Mouse (Mus musculus): ENCODE results near the gene Ndufa5. TPM values are rescaled to one million over a fixed set of nuclear protein-coding genes. Genes with fewer than 3 reads are reported as not detected.

The Ndufa5 gene
- polyA plus RNA-seq, 1 experiment from 2014 or later: 625 TPM

DNA sequence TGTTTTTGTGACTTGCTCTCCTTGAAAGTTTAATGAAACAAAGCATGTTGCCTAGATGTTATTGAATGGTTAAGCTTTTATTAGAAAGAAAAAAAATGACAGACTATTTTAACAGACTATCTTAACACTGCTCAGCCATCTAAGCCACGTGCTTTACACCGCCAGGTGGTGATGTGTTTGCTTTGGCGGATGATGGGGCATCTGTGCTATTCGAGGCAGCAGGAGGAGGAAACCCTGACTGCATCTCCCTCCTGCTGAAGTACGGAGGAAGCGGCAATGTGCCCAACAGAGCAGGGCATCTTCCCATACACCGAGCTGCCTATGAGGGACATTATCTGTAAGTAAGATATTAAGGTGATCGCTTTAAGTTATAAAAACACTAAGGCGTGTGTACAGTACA lies 36.3 kb upstream of the Ndufa5 start:
- 60% methylated on average over 9 of the region's 9 CpGs for WGBS (ENCODE audit: insufficient replicate concordance)
- H3K9me3 ChIP-seq (replicated peaks; ENCODE audit: control insufficient read depth, low read length): no peaks in the 10 kb centered on the region

DNA sequence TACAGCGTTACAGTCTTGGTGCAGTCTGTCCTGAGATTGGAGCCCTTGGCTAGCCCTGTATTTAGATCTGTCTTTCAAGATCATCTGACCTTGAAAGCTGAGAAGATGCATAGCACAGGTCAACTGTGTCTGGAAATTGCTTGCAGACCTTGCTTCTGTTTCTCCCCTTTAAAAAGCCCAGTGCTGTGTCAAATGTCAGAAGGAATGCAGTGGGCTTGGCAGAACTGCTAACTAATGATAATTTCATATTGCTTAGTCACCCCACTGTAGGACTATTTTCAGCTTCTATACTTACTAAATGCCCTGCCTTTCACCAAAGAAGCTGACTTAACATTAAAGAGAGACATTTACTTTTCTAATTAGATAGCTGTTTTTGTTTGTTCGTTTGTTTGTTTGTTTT lies 27.7 kb upstream of the Ndufa5 start:
- no peak for ATAC-seq (replicated peaks; ENCODE audit: insufficient number of reproducible peaks, low FRiP score, low TSS enrichment)
- peaks cover 13% of the 10 kb centered on the region for H3K4me1 ChIP-seq (ENCODE audit: control insufficient read depth, insufficient read depth, low read length)
- H3K36me3 ChIP-seq (ENCODE audit: control insufficient read depth, insufficient read depth, low read length): no peaks in the 10 kb centered on the region
- no peaks in the 10 kb centered on the region for H3K9me3 ChIP-seq (replicated peaks; ENCODE audit: control insufficient read depth, low read length)
- no peak overlapping the region for H3K4me3 ChIP-seq (ENCODE audit: low read depth, low read length)
- no peak overlapping the region for H3K27ac ChIP-seq (ENCODE audit: low read depth, low read length)
- H3K9ac ChIP-seq (ENCODE audit: low read depth, low read length): no peak overlapping the region
- H3K27me3 ChIP-seq (ENCODE audit: control insufficient read depth, insufficient read depth, low read length): no peaks in the 10 kb centered on the region
- WGBS (ENCODE audit: insufficient replicate concordance): 62% methylated on average over 2 of the region's 2 CpGs
- H3K4me2 ChIP-seq: no peak overlapping the region

More for the DNA sequence above, 36.3 kb upstream of the Ndufa5 start:
- no peak for ATAC-seq (replicated peaks; ENCODE audit: insufficient number of reproducible peaks, low FRiP score, low TSS enrichment)
- no peak overlapping the region for H3K4me2 ChIP-seq
- no peaks in the 10 kb centered on the region for H3K36me3 ChIP-seq (ENCODE audit: control insufficient read depth, insufficient read depth, low read length)
- no peak overlapping the region for H3K9ac ChIP-seq (ENCODE audit: low read depth, low read length)
- no peak overlapping the region for H3K4me3 ChIP-seq (ENCODE audit: low read depth, low read length)
- no peaks in the 10 kb centered on the region for H3K4me1 ChIP-seq (ENCODE audit: control insufficient read depth, insufficient read depth, low read length)
- H3K27me3 ChIP-seq (ENCODE audit: control insufficient read depth, insufficient read depth, low read length): no peaks in the 10 kb centered on the region
- H3K27ac ChIP-seq (ENCODE audit: low read depth, low read length): no peak overlapping the region

DNA sequence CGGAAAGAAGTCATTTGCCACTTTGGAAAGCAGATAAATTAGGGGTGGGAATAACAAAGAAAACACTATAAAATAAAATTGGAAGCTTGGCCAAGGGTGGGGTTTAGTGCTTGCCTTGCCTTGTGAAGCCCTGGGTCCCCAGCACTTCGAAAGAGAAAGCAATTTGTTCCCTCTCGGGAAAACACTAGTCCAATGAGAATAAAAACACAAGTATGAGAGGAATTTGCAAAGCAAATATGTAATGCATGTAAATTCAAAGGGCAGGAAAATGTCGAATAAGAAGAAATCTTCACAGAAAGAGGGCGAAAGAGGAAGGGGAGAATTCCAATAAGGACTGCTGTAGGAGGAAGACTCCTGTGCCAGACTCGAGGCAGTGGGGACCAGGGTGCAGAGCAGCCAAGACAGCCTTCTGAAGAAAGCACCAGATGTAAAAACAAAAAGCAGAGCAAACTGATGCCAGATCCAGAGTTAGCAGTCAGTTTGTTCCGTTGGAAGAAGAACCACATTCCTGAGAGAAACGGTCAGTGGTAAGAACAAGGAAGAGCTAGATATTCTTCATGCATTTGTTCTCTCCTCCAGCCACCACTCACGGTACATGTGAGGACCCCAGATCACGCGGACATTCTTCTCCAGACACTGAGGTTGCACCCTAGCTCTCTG lies 26.7 kb upstream of the Ndufa5 start:
- Histone ChIP-seq H3K9ac (ENCODE audit: low read depth, low read length) (no peak overlapping the region), H3K27ac (ENCODE audit: low read depth, low read length) (peak overlapping the region; percentile 16; the same call in 1 of the 2 replicates), H3K9me3 (replicated peaks; ENCODE audit: control insufficient read depth, low read length) (no peaks in the 10 kb centered on the region), H3K27me3 (ENCODE audit: control insufficient read depth, insufficient read depth, low read length) (no peaks in the 10 kb centered on the region), H3K4me3 (ENCODE audit: low read depth, low read length) (no peak overlapping the region), H3K36me3 (ENCODE audit: control insufficient read depth, insufficient read depth, low read length) (no peaks in the 10 kb centered on the region), H3K4me1 (ENCODE audit: control insufficient read depth, insufficient read depth, low read length) (peaks cover 13% of the 10 kb centered on the region), H3K4me2 (no peak overlapping the region)
- WGBS (ENCODE audit: insufficient replicate concordance): 68% methylated on average over 11 of the region's 11 CpGs
- ATAC-seq (replicated peaks; ENCODE audit: insufficient number of reproducible peaks, low FRiP score, low TSS enrichment): no peak

DNA sequence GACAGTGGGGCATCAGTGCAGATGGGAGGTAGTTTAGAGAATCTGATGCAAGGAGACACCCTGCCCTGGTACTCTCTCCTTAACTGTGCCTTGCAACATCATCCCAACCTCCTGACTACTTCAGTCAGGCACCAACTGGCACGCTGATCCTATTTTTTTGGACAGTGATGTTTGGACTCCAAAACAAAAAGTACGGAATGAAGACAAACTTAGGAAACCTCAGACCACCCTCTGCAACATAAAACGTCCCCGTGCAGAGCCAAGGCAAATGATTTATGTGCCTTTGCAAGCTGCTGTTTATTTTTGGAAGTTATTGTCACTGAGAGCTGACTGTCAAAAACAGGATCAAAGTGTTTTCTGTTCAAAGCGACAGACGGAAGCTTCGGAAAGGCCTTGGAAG lies 24.2 kb upstream of the Ndufa5 start:
- Histone ChIP-seq H3K27ac (ENCODE audit: low read depth, low read length) (no peak overlapping the region), H3K9me3 (replicated peaks; ENCODE audit: control insufficient read depth, low read length) (no peaks in the 10 kb centered on the region), H3K4me1 (ENCODE audit: control insufficient read depth, insufficient read depth, low read length) (peaks cover 13% of the 10 kb centered on the region), H3K27me3 (ENCODE audit: control insufficient read depth, insufficient read depth, low read length) (no peaks in the 10 kb centered on the region), H3K4me3 (ENCODE audit: low read depth, low read length) (no peak overlapping the region), H3K9ac (ENCODE audit: low read depth, low read length) (no peak overlapping the region), H3K4me2 (no peak overlapping the region), H3K36me3 (ENCODE audit: control insufficient read depth, insufficient read depth, low read length) (no peaks in the 10 kb centered on the region)
- WGBS (ENCODE audit: insufficient replicate concordance): 41% methylated on average over 7 of the region's 7 CpGs
- no peak for ATAC-seq (replicated peaks; ENCODE audit: insufficient number of reproducible peaks, low FRiP score, low TSS enrichment)

DNA sequence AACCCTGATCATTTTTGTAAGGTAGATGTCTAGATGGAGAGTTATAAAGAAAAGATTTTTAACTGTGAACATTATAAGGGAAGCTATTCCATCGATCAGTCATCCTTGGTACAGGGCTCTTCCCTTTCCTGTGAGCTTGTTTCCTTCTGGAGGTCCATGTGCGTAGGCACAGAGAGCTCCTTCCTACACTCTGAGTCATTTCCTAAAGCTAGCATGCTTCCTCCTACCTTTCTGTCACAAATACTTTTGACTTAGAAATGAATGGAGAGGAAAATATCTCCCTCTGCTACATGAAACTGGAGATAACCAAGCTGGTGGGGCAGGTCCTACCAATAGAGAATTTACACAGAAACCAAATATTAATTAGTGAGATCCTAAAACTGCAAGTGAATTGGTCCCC lies 22.0 kb upstream of the Ndufa5 start:
- 72% methylated on average over 2 of the region's 2 CpGs for WGBS (ENCODE audit: insufficient replicate concordance)
- Histone ChIP-seq H3K9me3 (replicated peaks; ENCODE audit: control insufficient read depth, low read length) (no peaks in the 10 kb centered on the region), H3K4me2 (no peak overlapping the region), H3K4me3 (ENCODE audit: low read depth, low read length) (no peak overlapping the region), H3K27ac (ENCODE audit: low read depth, low read length) (no peak overlapping the region), H3K4me1 (ENCODE audit: control insufficient read depth, insufficient read depth, low read length) (peaks cover 16% of the 10 kb centered on the region), H3K27me3 (ENCODE audit: control insufficient read depth, insufficient read depth, low read length) (no peaks in the 10 kb centered on the region), H3K36me3 (ENCODE audit: control insufficient read depth, insufficient read depth, low read length) (no peaks in the 10 kb centered on the region), H3K9ac (ENCODE audit: low read depth, low read length) (no peak overlapping the region)
- no peak for ATAC-seq (replicated peaks; ENCODE audit: insufficient number of reproducible peaks, low FRiP score, low TSS enrichment)

DNA sequence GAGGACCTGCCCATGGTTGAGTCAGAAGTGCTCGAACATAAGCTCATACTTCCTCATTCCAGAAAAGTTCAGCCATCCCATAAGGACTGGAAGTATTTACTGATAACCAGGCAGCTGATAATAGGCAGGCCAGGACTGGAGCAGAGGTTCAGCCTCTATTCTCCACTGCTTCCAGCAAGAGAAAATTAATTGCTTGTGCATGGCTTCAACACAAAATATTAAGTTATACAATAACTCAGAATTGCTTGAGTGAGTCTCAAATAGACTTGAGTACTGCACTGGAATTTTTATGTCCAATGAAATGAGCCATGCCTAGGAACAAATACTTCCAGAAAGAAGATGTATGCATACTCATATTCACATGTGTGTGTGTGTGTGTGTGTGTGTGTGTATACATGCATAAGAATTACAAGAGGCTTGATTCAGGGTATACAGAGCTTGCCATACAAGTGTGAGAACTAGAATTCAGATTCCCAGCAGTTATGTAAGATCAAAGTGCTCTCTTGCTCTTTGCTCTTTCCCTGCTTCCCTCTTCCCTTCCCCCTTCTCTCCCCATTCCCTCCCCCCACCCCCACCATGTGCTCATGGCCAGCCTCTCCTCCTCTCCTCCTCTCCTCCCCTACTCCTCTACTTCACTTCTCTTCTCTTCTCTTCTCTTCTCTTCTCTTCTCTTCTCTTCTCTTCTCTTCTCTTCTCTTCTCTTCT lies 19.1 kb upstream of the Ndufa5 start:
- H3K36me3 ChIP-seq (ENCODE audit: control insufficient read depth, insufficient read depth, low read length): no peaks in the 10 kb centered on the region
- no peak overlapping the region for H3K4me3 ChIP-seq (ENCODE audit: low read depth, low read length)
- H3K4me1 ChIP-seq (ENCODE audit: control insufficient read depth, insufficient read depth, low read length): peaks cover 17% of the 10 kb centered on the region
- WGBS (ENCODE audit: insufficient replicate concordance): 10% methylated on average over 1 of the region's 1 CpGs
- no peak overlapping the region for H3K27ac ChIP-seq (ENCODE audit: low read depth, low read length)
- no peaks in the 10 kb centered on the region for H3K27me3 ChIP-seq (ENCODE audit: control insufficient read depth, insufficient read depth, low read length)
- peak; percentile 76 for ATAC-seq (replicated peaks; ENCODE audit: insufficient number of reproducible peaks, low FRiP score, low TSS enrichment)
- no peak overlapping the region for H3K9ac ChIP-seq (ENCODE audit: low read depth, low read length)
- no peaks in the 10 kb centered on the region for H3K9me3 ChIP-seq (replicated peaks; ENCODE audit: control insufficient read depth, low read length)
- no peak overlapping the region for H3K4me2 ChIP-seq

DNA sequence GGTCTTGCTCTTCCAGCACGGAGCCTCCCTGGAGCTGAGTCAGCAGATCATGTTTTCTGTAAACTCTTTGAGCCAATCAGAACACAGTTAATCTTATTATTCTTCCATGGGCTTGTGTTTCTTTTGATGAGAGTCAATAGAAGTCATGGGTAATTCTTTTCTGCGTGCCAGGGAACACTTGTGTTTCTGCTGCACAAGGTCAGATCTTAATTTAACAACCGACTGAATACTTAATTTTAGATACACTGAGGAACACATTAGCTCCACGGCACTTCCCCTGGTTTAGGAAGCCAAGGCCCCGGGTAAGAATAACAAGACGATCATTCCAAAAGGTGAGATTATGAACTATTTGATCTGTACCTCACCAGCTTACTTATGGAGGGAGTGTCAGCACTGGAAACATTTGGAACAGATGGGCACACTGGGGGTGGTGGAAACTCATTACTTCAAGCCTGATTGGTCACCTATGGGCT lies 15.3 kb upstream of the Ndufa5 start:
- no peak overlapping the region for H3K9ac ChIP-seq (ENCODE audit: low read depth, low read length)
- 0 out of 2 replicates have a peak overlapping the region, but pooled peaks have one; percentile 16 for H3K27ac ChIP-seq (ENCODE audit: low read depth, low read length)
- H3K4me1 ChIP-seq (ENCODE audit: control insufficient read depth, insufficient read depth, low read length): peaks cover 17% of the 10 kb centered on the region
- H3K9me3 ChIP-seq (replicated peaks; ENCODE audit: control insufficient read depth, low read length): no peaks in the 10 kb centered on the region
- H3K4me2 ChIP-seq: no peak overlapping the region
- 39% methylated on average over 6 of the region's 6 CpGs for WGBS (ENCODE audit: insufficient replicate concordance)
- H3K4me3 ChIP-seq (ENCODE audit: low read depth, low read length): no peak overlapping the region
- no peaks in the 10 kb centered on the region for H3K27me3 ChIP-seq (ENCODE audit: control insufficient read depth, insufficient read depth, low read length)
- no peaks in the 10 kb centered on the region for H3K36me3 ChIP-seq (ENCODE audit: control insufficient read depth, insufficient read depth, low read length)
- no peak for ATAC-seq (replicated peaks; ENCODE audit: insufficient number of reproducible peaks, low FRiP score, low TSS enrichment)

DNA sequence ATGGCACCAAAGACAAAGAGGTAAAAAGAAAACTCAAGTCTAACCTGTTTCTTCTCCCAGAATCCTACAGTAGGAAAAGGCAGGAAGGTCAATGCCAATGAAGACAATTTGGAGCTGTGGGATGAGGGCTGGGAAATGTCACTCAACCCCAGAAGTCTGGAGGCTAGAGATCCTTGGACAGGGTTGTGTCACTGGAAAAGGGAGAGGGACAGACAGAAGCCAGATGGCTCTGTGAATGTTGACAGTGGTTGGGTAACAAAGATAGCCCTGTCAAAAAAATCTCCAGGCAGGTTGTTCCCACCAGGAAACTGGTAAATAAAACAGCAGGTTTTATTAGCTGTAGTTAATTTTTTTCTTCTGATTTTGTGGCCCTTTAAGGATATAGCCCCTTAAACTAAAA lies 14.6 kb upstream of the Ndufa5 start:
- no peaks in the 10 kb centered on the region for H3K9me3 ChIP-seq (replicated peaks; ENCODE audit: control insufficient read depth, low read length)
- H3K36me3 ChIP-seq (ENCODE audit: control insufficient read depth, insufficient read depth, low read length): no peaks in the 10 kb centered on the region
- no peak overlapping the region for H3K4me2 ChIP-seq
- H3K4me3 ChIP-seq (ENCODE audit: low read depth, low read length): no peak overlapping the region
- H3K9ac ChIP-seq (ENCODE audit: low read depth, low read length): no peak overlapping the region
- H3K27me3 ChIP-seq (ENCODE audit: control insufficient read depth, insufficient read depth, low read length): no peaks in the 10 kb centered on the region
- peak overlapping the region; percentile 13; the same call in 1 of the 2 replicates for H3K27ac ChIP-seq (ENCODE audit: low read depth, low read length)
- peaks cover 17% of the 10 kb centered on the region for H3K4me1 ChIP-seq (ENCODE audit: control insufficient read depth, insufficient read depth, low read length)
- no peak for ATAC-seq (replicated peaks; ENCODE audit: insufficient number of reproducible peaks, low FRiP score, low TSS enrichment)

DNA sequence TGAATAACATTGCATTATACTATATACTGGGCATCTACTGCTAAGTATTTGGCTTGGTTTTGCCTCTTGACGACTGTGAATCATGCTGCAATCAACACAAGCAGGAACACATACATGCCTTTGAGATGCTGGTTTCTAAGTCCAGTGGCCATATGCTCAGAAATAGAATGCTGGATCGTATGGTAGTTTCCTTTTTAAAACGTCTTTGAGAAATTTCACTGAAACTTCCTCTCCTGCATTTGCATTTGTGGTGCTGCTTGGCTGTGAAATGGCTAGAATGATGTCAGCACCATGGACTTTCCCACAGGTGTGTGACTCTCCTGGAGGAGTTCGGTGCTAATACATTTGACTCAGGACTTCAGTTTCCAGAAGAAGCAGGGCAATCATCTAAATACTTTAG lies 12.3 kb upstream of the Ndufa5 start:
- no peak overlapping the region for H3K4me2 ChIP-seq
- no peaks in the 10 kb centered on the region for H3K9me3 ChIP-seq (replicated peaks; ENCODE audit: control insufficient read depth, low read length)
- no peak overlapping the region for H3K4me3 ChIP-seq (ENCODE audit: low read depth, low read length)
- H3K27ac ChIP-seq (ENCODE audit: low read depth, low read length): no peak overlapping the region
- no peaks in the 10 kb centered on the region for H3K27me3 ChIP-seq (ENCODE audit: control insufficient read depth, insufficient read depth, low read length)
- 59% methylated on average over 4 of the region's 4 CpGs for WGBS (ENCODE audit: insufficient replicate concordance)
- no peaks in the 10 kb centered on the region for H3K36me3 ChIP-seq (ENCODE audit: control insufficient read depth, insufficient read depth, low read length)
- peaks cover 6% of the 10 kb centered on the region; the same call in 1 of the 2 replicates for H3K4me1 ChIP-seq (ENCODE audit: control insufficient read depth, insufficient read depth, low read length)
- no peak overlapping the region for H3K9ac ChIP-seq (ENCODE audit: low read depth, low read length)
- ATAC-seq (replicated peaks; ENCODE audit: insufficient number of reproducible peaks, low FRiP score, low TSS enrichment): no peak
